Mouse (Mus musculus): ENCODE results near the gene Elavl4. TPM values are rescaled to one million over a fixed set of nuclear protein-coding genes. Genes with fewer than 3 reads are reported as not detected.

Elavl4 gene
- total and polyA plus RNA-seq, 3 experiments = 0.09 to 0.13 (median 0.12) TPM

- no peak for DNase-seq
- Histone ChIP-seq H3K4me3 (no peak overlapping the region), H3K4me1 (ENCODE audit: control insufficient read depth, insufficient read depth, low read length) (no peaks in the 10 kb centered on the region), H3K27me3 (ENCODE audit: control insufficient read depth, insufficient read depth, low read length) (no peaks in the 10 kb centered on the region), H3K79me2 (replicated peaks; ENCODE audit: control insufficient read depth, insufficient read depth, low read length) (no peaks in the 10 kb centered on the region), H3K9ac (ENCODE audit: low read depth, low read length) (no peak overlapping the region), H3K27ac (no peak overlapping the region), H3K36me3 (ENCODE audit: control insufficient read depth, insufficient read depth, low read length) (no peaks in the 10 kb centered on the region)
- TF ChIP-seq POLR2A (IDR thresholded peaks at IDR 0.05; ENCODE audit: insufficient read depth, low read depth, low read length) = no peak
- WGBS = 11% methylated on average over 15 of the region's 15 CpGs
- intact Hi-C loops (cut with DNase I) = no loop called here
Measured at GRCm38 (mm10) chr4:110285346-110286330, 66.1 kb downstream of the Elavl4 start.

- H3K79me2 ChIP-seq (replicated peaks; ENCODE audit: control insufficient read depth, insufficient read depth, low read length) = no peaks in the 10 kb centered on the region
- intact Hi-C loops (cut with DNase I) = no loop called here
- no peak for DNase-seq
- no peaks in the 10 kb centered on the region for H3K36me3 ChIP-seq (ENCODE audit: control insufficient read depth, insufficient read depth, low read length)
- H3K9ac ChIP-seq (ENCODE audit: low read depth, low read length) = no peak overlapping the region
- WGBS = 82% methylated on average over 3 of the region's 3 CpGs
- H3K4me1 ChIP-seq (ENCODE audit: control insufficient read depth, insufficient read depth, low read length) = no peaks in the 10 kb centered on the region
- TF ChIP-seq POLR2A (IDR thresholded peaks at IDR 0.05; ENCODE audit: insufficient read depth, low read depth, low read length) = no peak
- no peak for TF ChIP-seq EP300 (IDR thresholded peaks at IDR 0.05; ENCODE audit: insufficient read depth, low read depth, low read length)
- TF ChIP-seq CTCF (IDR thresholded peaks at IDR 0.05) = no peak
- H3K27ac ChIP-seq = no peak overlapping the region
- H3K27me3 ChIP-seq (ENCODE audit: control insufficient read depth, insufficient read depth, low read length) = no peaks in the 10 kb centered on the region
- H3K4me3 ChIP-seq = no peak overlapping the region
Measured at GRCm38 (mm10) chr4:110284446-110284845, 67.3 kb downstream of the Elavl4 start.

GRCm38 (mm10) chr4:110270046-110270445 lies 81.7 kb downstream of the Elavl4 start:
- TF ChIP-seq POLR2A (IDR thresholded peaks at IDR 0.05; ENCODE audit: insufficient read depth, low read depth, low read length) (no peak), CTCF (IDR thresholded peaks at IDR 0.05) (no peak), EP300 (IDR thresholded peaks at IDR 0.05; ENCODE audit: insufficient read depth, low read depth, low read length) (no peak)
- intact Hi-C loops (cut with DNase I) = no loop called here
- WGBS = 31% methylated on average over 4 of the region's 4 CpGs

GRCm38 (mm10) chr4:110266804-110267575 lies 84.7 kb downstream of the Elavl4 start:
- TF ChIP-seq EP300 (IDR thresholded peaks at IDR 0.05; ENCODE audit: insufficient read depth, low read depth, low read length) = no peak
- TF ChIP-seq POLR2A (IDR thresholded peaks at IDR 0.05; ENCODE audit: insufficient read depth, low read depth, low read length) = no peak
- no peak for TF ChIP-seq CTCF (IDR thresholded peaks at IDR 0.05)
- no peak for DNase-seq
- intact Hi-C loops (cut with DNase I) = no loop called here

More at GRCm38 (mm10) chr4:110270046-110270445, 81.7 kb downstream of the Elavl4 start:
- Histone ChIP-seq H3K27ac (no peak overlapping the region), H3K27me3 (ENCODE audit: control insufficient read depth, insufficient read depth, low read length) (no peaks in the 10 kb centered on the region), H3K36me3 (ENCODE audit: control insufficient read depth, insufficient read depth, low read length) (no peaks in the 10 kb centered on the region), H3K4me3 (no peak overlapping the region), H3K9ac (ENCODE audit: low read depth, low read length) (no peak overlapping the region), H3K4me1 (ENCODE audit: control insufficient read depth, insufficient read depth, low read length) (no peaks in the 10 kb centered on the region), H3K79me2 (replicated peaks; ENCODE audit: control insufficient read depth, insufficient read depth, low read length) (no peaks in the 10 kb centered on the region)
- no peak for DNase-seq

GRCm38 (mm10) chr4:110264345-110264943 lies 87.3 kb downstream of the Elavl4 start:
- H3K9ac ChIP-seq (ENCODE audit: low read depth, low read length) = no peak overlapping the region
- intact Hi-C loops (cut with DNase I) = no loop called here
- H3K79me2 ChIP-seq (replicated peaks; ENCODE audit: control insufficient read depth, insufficient read depth, low read length) = no peaks in the 10 kb centered on the region
- no peak for DNase-seq
- no peaks in the 10 kb centered on the region for H3K36me3 ChIP-seq (ENCODE audit: control insufficient read depth, insufficient read depth, low read length)
- no peaks in the 10 kb centered on the region for H3K27me3 ChIP-seq (ENCODE audit: control insufficient read depth, insufficient read depth, low read length)
- TF ChIP-seq POLR2A (IDR thresholded peaks at IDR 0.05; ENCODE audit: insufficient read depth, low read depth, low read length) = no peak
- TF ChIP-seq CTCF (IDR thresholded peaks at IDR 0.05) = no peak
- H3K4me3 ChIP-seq = no peak overlapping the region
- H3K4me1 ChIP-seq (ENCODE audit: control insufficient read depth, insufficient read depth, low read length) = no peaks in the 10 kb centered on the region
- WGBS = 76% methylated on average over 8 of the region's 8 CpGs
- no peak overlapping the region for H3K27ac ChIP-seq

More at GRCm38 (mm10) chr4:110266804-110267575, 84.7 kb downstream of the Elavl4 start:
- H3K4me3 ChIP-seq = no peak overlapping the region
- H3K27me3 ChIP-seq (ENCODE audit: control insufficient read depth, insufficient read depth, low read length) = no peaks in the 10 kb centered on the region
- no peak overlapping the region for H3K27ac ChIP-seq
- H3K36me3 ChIP-seq (ENCODE audit: control insufficient read depth, insufficient read depth, low read length) = no peaks in the 10 kb centered on the region
- H3K9ac ChIP-seq (ENCODE audit: low read depth, low read length) = no peak overlapping the region
- no peaks in the 10 kb centered on the region for H3K4me1 ChIP-seq (ENCODE audit: control insufficient read depth, insufficient read depth, low read length)
- 63% methylated on average over 9 of the region's 9 CpGs for WGBS
- H3K79me2 ChIP-seq (replicated peaks; ENCODE audit: control insufficient read depth, insufficient read depth, low read length) = no peaks in the 10 kb centered on the region
